Mouse (Mus musculus) testis, postnatal 10 days (tissue): Measurements from ENCODE around the gene Bnip1.
A peak's percentile ranks its signal among the peaks of the same experiment; 100 is the strongest.

Source experiments
- DNase-seq: peaks from one replicate; pipeline ENCODE4 v3.0.0; 2021; ENCODE audit warnings: low spot score

The Bnip1 gene

GRCm38 (mm10) chr17:26793068-26793765, 12.4 kb downstream of the Bnip1 start:
- peak; percentile 36 for DNase-seq

GRCm38 (mm10) chr17:26794744-26795143, 13.9 kb downstream of the Bnip1 start:
- peak; percentile 81 for DNase-seq

GRCm38 (mm10) chr17:26795386-26795785, 14.5 kb downstream of the Bnip1 start:
- DNase-seq: peak; percentile 32

GRCm38 (mm10) chr17:26797379-26798128, 16.7 kb downstream of the Bnip1 start:
- DNase-seq: no peak

GRCm38 (mm10) chr17:26802886-26803285, 22.0 kb downstream of the Bnip1 start:
- DNase-seq: no peak

GRCm38 (mm10) chr17:26812607-26813006, 31.7 kb downstream of the Bnip1 start:
- DNase-seq: no peak

- peak; percentile 35 for DNase-seq
Measured at GRCm38 (mm10) chr17:26813497-26813896, 32.6 kb downstream of the Bnip1 start.

GRCm38 (mm10) chr17:26816810-26817209, 35.9 kb downstream of the Bnip1 start:
- peak; percentile 26 for DNase-seq

- DNase-seq: peak; percentile 29
Measured at GRCm38 (mm10) chr17:26817776-26818175, 36.9 kb downstream of the Bnip1 start.

GRCm38 (mm10) chr17:26826131-26826530, 45.3 kb downstream of the Bnip1 start:
- DNase-seq: peak; percentile 30

GRCm38 (mm10) chr17:26833806-26834205, 52.9 kb downstream of the Bnip1 start:
- DNase-seq: no peak

GRCm38 (mm10) chr17:26834302-26834965, 53.6 kb downstream of the Bnip1 start:
- DNase-seq: no peak

- DNase-seq: no peak
Measured at GRCm38 (mm10) chr17:26834966-26835755, 54.3 kb downstream of the Bnip1 start.

- DNase-seq: no peak
Measured at GRCm38 (mm10) chr17:26835956-26836355, 55.1 kb downstream of the Bnip1 start.

- DNase-seq: no peak
Measured at GRCm38 (mm10) chr17:26836377-26836776, 55.5 kb downstream of the Bnip1 start.

- DNase-seq: no peak
Measured at GRCm38 (mm10) chr17:26836786-26837545, 56.1 kb downstream of the Bnip1 start.

GRCm38 (mm10) chr17:26837546-26837985, 56.7 kb downstream of the Bnip1 start:
- DNase-seq: no peak

GRCm38 (mm10) chr17:26838191-26838910, 57.5 kb downstream of the Bnip1 start:
- DNase-seq: no peak

- no peak for DNase-seq
Measured at GRCm38 (mm10) chr17:26838911-26839717, 58.2 kb downstream of the Bnip1 start.
